Mouse (Mus musculus) liver, adult (tissue): ENCODE measurements around the gene Lipt1.

Source experiments
- GATA4 ChIP-seq: IDR thresholded peaks from 2 replicates; pipeline ENCODE4 v1.6.1; 2014; ENCODE audit warnings: mild to moderate bottlenecking, low read length; ENCODE audit not compliant: insufficient replicate concordance

Lipt1 gene

DNA sequence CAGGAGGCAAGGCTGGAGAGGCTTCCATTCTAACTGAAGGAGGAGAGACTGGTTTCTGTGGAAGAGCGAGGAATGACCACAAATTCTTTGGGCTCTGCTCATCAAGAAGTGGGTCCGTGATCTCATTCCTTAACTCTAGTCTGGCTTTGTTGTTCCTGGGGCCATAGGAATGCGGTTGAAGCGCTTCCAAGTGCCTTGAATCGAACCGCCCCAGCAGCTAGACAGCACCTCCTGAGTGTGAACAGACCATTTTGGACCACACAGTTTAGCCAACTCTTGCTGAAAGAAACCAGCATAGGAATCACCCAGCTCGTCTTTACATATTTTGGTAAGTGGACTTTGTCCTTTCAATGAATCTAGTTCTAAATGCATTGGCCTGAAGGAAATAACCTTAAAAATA lies at the start of gene Lipt1:
Gene Lipt1 (plus strand): TSS at position 35 of the 400 bp plus-strand sequence.
- TF ChIP-seq GATA4 = no peak

DNA sequence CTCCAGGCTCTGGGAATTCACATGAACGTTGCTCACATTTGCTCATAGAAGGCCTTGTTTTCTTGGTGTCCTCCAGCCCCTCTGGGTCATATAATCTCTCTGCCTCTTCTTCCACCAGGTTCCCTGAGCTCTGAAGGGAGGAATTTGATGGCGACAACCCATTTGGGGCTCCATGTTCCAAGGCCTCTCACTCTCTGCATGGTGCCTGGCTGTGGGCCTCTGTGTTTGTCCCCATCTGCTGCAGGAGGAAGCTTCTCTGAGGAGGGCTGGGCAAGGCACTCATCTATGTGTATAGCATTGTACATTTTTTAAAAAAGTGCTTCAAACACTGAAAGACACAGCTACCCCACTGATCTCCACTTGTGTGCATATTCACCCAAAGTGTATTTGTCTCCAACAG lies 39.9 kb upstream of the Lipt1 start:
- no peak for TF ChIP-seq GATA4

DNA sequence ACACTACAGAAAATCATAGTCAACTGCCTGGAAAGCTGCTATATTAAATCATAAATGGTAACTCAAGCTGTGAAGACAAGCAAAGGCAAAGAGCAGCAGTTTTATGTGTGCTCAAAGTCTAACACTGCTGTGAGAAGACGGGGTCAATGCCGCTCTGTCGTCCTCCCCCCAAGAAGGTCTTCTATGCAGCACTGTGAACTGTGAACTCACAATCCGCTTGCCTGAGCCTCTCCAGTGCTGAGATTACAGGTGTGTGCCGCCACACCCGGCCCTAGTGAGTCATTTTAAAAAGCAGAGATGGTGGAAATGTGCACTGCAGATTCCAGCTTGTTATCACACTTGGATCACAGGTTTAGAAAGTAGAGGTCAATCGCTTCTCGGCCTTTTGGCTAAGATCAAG lies 24.7 kb upstream of the Lipt1 start:
- TF ChIP-seq GATA4 = no peak

DNA sequence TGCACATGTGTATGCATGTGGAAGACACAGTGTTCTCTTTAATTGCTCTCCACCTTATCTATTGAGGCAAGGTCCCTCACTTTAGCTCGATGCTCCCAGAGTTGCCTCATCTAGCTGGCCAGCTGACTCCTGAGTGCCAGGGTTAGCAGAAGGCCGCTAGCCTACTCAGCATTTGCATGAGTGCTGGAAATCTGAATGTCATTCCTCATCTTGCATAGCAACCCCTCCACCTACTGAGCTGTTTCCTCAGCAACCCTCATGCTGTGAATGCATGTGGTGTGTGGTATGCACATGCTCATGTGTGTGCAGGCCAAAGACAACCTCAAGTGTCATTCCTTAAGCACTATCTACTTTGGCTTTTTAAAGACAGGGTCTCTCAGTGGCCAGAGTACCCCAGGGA lies 20.8 kb upstream of the Lipt1 start:
- no peak for TF ChIP-seq GATA4

DNA sequence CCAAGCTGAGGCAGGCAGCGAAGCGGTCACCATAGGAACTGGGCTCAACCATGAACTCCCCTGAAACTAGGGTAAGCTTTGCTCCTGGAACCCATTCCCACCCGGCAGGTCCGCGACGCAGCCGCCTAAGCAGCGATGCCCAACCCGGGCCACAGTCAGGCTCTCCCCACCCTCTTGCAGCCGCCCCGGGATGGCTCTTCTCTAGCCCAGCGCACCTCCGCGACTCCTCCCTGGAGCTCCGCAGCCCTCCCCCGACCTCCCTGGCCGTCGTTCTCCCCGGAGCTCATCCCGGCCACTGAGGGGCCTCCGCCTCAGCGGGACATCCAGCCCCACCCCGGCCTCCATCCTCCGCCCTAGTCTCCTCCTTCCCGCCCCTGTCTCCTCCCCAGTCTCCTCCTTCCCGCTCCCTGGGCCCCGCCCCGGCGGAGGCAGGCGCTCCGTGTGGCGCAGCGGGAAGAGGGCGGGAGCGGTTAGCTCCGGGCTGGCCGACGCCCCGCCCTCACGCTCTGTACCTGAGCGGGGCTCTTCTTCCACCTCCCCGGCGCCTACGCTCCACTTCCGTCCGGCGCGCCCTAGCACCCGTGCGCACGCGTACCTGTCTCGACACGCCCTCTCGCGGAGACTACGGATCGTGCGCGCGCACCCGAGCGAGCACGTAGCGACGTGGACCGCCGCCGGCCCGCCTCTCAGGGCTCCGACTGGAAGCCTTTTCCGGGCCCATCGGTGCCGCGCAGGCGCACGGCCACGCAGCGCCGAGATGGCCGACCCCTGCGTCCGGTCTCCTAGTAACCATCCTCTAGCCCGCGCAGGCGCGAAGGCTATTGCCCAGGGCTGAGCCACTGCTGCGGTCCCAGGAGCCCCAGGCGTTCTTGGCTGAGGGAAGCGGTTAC lies 6.8 kb upstream of the Lipt1 start:
- TF ChIP-seq GATA4 = peak; percentile 39; the same call in 1 of the 2 replicates

DNA sequence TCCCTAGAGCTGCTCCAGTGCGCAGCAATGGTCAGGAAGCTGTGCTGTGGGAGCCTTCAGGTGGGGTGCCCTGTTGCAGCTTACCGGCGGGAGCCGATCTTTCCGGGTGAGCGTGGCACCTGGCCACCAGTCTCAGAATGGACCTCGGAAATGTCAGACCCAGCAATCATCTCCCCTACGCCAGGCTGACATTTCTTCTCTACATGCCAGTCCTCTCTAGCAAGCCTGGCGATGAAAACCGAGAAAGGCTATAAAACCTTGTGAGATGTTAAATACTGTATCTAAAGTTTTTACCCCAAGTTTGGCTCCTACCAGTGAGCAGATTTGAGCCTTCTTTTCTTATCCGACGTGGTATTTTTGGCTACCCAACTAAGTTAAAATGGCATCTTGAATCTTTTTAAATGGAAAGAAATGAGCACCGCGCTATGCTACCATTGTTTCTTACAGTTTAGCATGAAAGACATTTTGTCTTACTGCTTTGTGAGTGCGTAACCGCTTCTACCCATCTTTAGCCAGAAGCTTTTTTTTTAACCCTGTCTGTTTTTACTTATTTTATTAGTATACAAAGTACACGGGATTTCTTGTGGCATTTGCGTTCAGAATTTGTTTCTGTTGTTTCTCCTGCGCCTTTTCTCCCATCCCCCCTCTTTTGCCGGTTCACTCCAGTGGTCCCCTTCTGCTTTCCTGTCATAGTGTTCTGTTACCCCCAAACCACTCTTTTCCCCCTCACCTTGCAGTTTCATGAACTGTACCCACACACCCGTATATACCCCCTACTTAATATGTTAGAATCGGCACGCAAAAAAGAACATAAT lies 5.9 kb upstream of the Lipt1 start:
- TF ChIP-seq GATA4 = no peak

DNA sequence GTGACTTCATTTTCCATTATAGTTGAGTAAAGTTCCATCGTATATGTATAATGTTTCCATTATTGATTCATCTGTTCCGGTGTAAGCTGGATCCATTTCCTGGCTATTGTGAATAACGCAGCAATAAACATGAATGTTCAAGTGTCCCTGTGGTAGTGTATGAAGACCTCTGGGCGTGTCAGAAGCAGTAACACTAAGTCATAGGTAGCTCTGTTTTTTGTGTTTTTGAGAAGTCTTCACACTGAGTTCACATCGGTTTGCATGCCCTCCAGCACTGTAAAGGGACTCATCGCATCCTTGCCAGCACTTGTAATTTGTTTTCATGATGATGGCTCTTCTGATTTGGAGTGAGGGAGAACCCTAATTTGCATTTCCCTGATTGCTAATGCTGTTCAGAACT lies 5.3 kb upstream of the Lipt1 start, which contains the start of gene Tsga10:
Gene Tsga10 (minus strand): TSS at position 144 of the 400 bp plus-strand sequence.
- no peak for TF ChIP-seq GATA4

DNA sequence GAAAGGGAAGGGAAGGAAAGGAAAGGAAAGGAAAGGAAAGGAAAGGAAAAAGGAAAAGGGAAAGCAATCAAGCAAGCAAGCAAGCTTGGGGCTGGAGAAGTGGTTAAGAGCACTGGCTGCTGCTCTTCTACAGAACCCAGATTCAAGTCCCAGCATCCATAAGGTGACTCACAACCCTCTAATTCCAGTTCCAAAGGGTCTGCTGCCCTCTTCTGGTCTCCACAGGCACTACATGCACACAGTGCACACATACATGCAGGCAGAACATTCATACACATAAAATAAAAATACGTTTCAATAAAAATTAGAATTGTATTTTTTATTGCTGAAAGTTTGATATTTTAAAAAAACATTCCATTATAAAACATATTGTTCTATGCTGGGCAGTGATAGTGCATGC lies 4.5 kb upstream of the Lipt1 start:
- TF ChIP-seq GATA4 = no peak

DNA sequence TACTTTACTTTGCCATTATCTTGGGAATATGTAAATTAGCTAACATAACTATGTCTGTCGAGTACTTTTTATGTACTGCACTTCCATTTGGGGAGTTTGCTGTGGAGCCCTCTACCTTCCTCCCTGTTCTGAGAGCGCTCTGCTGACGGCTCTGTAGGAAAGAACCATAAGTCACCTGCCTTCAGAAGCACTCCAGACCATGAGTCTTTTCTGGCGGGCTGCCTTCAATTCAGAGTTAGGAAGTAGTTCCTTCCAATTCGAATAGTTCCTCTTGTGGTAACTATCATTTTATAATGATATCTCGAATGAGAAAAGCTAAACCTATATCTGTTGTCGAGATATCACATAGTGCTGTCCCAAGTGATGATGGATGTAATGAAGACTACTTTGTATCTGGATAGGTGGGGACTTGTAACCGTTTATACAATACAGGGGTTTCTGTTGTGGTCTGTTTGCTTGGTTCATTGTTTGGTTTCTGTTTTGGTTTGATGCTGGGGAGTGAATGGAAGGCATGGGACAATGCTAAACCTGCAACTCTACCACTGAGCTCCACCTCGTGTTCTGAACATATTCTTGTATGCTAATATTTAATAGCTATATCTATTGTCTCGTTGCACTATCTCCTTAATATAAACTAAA lies 3.7 kb upstream of the Lipt1 start:
- no peak for TF ChIP-seq GATA4

DNA sequence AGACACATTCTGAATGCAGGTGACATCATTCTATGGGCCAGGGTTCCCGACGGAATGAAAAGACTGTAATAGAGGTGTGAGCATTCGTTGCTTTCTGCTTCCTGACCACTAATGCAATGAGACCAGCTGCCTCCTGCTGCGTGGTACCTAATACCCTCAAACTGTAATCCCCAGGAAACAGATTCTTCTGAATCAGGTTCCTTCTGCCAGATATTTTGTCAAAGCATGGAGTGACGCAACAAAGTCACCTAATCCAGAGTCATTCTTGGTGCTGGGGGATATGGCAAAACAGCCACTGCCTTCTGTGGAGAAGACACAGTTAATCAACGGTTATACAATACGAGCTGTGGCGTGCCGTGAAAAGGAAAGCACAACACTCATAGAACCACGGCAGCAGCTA lies 2.9 kb upstream of the Lipt1 start:
- TF ChIP-seq GATA4 = no peak

DNA sequence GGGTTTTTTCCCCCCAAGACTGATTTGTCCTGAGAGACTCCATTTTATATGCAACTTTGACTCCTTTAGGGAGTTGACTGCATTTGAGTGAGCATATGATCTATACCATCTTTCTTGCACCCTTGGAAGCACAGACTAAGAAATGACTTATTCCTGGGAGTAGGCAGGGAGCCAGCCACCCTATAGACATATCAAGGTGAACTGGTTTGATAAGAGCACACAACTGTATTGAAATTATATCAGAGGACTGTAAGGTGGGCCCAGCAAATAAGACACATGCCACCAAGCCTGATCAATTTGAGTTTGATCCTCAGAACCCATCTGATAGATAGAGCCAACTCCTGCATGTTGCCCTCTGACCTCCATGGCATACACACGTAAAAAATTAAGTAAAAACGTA lies 2.2 kb upstream of the Lipt1 start:
- no peak for TF ChIP-seq GATA4

DNA sequence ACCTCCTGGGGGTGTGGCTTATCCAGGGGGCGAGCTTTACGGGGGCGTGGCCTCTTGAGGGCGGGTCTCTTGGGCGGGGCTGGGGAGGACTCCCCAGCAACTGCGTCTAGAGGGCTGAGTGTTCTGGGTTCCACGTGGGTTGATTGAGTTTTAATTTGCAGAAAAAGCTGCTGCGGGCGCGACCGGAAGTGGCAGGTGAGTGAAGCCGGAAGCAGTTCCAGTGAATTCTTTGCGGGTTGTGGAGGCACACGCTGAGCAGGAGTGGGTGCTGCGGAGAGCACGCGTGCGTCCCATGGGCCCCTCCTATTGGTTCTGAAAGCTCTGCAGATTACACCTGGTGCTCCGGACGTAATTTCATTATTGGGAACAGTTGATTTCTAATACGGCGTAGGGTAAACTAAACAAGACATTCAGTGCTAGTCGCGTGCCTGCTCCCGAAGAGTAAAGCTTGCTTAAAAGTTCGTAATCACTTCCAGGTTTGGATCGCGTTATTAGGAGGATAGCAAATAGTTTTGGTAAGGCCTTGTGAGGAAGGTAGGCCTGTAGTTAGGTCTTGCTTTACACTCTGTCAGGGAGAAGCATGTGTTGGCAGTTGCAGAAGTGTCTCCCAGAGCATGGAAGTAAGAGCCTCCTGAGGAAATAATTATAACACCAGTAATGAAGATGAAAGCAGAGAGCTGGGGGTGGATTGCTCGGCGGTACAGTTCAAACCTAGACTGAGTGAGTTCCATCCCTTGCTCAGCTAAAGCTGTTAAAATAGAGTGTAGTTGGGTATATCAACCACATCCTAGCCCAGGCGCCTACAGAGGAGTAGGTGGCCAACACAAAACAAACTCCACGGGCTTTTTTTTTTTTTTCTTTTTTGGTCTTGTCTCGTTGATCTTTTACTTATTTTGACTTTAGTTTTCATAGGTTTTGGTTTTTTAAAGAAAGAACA lies 861 bp downstream of the Lipt1 start:
- TF ChIP-seq GATA4 = no peak

DNA sequence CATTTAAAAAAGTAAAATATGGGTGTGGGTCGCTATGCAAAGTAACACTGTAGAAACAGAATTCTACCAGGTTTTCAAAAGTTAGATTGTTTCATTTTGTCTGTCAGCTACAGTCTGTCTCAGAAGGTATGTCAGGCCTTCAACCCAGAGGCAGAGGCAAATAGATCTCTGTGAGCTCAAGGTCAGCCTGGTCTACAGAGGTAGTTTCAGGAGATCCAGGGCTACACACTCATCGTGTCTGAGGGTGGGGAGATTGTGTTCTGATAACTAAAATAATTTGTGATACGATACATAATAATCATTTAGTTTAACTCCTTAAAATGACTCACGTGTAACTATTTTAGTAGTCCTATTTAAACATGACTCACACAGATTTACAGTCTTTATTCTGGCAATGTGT lies 1.6 kb downstream of the Lipt1 start:
- no peak for TF ChIP-seq GATA4

DNA sequence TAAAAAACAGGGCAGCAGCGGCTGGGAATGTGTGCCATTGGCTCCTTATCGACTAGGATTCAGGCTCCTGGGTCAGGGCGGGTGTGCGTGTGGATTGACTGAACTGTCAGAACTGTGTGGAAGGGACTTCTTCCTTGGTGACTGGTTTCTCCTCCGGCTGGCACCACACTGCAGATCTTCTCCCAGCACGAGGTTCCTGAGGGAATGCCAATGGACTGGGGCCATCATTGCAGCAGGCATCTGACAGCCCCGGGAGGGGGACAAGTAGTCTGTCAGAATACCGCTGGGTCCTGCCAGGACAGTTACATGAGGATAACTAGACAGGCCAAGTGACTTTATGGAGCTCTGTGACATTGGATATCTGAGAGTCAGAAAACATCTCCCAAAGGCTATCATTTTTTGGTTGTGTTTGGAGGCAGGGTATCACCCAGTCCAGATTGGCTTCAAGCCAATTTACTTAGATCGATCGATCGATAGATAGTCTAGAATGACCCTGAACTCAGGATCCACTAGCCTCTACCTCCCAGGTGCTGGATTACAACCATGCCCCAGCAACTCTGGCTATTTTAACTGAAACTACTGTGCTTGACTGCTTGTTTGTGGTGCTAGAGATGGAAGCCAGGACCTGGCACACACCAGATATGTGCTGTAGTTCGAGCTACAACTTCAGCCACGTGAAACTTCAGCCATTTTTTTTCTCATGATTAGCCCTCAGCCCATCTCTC lies 6.4 kb downstream of the Lipt1 start:
- TF ChIP-seq GATA4 = no peak

DNA sequence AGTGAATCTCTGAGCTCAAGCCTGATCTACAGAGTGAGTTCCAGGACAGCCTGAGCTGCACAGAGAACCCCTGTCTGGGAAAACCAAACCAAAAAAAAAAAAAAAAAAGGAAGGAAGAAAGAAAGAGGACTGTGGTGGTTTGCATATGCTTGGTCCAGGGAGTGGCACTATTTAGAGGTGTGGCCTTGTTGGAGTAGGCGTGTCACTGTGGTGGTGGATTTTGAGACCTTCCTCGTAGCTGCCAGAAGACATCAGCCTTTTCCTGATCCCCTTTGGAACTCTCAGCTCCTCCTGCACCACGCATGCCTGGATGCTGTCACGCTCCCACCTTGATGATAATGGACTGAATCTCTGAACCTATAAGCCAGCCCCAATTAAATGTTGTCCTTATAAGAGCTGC lies 11.9 kb downstream of the Lipt1 start:
- TF ChIP-seq GATA4 = no peak
